Mouse (Mus musculus) CH12.LX (cell line): Measurements from ENCODE around the gene Ajuba. TPM values are rescaled to one million over a fixed set of nuclear protein-coding genes. Genes with fewer than 3 reads are reported as not detected.

Experiments
- DNase-seq: peaks from one replicate; pipeline ENCODE4 v3.0.0-alpha.2; 2013; ENCODE audit errors: extremely low read depth
- H3K27ac ChIP-seq: 2 replicates; pipeline ENCODE4 v1.5.1; 2012; ENCODE audit warnings: low read depth, mild to moderate bottlenecking, control low read depth, moderate library complexity; ENCODE audit not compliant: insufficient read depth
- H3K27me3 ChIP-seq: replicated peaks from 2 replicates; pipeline ENCODE3; 2012; ENCODE audit warnings: inconsistent platforms
- H3K36me3 ChIP-seq, 2 experiments: replicated peaks in 1 of 2; 2 replicates each; pipeline versions ENCODE3 to v1.6.1; 2012; ENCODE audit warnings: inconsistent platforms in 1 of 2, low read length in 1 of 2, mild to moderate bottlenecking in 1 of 2, mixed read lengths in 1 of 2, moderate library complexity in 1 of 2; ENCODE audit not compliant: control insufficient read depth in 1 of 2, insufficient read depth in 1 of 2
- H3K4me1 ChIP-seq, 2 experiments: 2 replicates each; pipeline ENCODE4 v1.6.1; 2012; ENCODE audit warnings: inconsistent platforms in 1 of 2, moderate library complexity in 1 of 2; ENCODE audit not compliant: insufficient read depth in 2 of 2, control insufficient read depth in 1 of 2
- H3K4me2 ChIP-seq: 2 replicates; pipeline ENCODE4 v1.6.1; 2012; ENCODE audit warnings: low read depth, mild to moderate bottlenecking, control low read depth; ENCODE audit not compliant: poor library complexity, insufficient read depth, severe bottlenecking
- H3K4me3 ChIP-seq, 3 experiments: fragments of 150-350 bp in 1 of 3; sonication (generic) in 1 of 3; replicated peaks in 1 of 3; 2 replicates each; pipeline versions ENCODE3 to v1.5.1; 2011 to 2012; ENCODE audit warnings: low read depth in 2 of 3, low read length in 2 of 3, mild to moderate bottlenecking in 2 of 3, moderate library complexity in 2 of 3, control low read depth in 1 of 3, improper control_type of control experiment in 1 of 3, inconsistent platforms in 1 of 3, mixed read lengths in 1 of 3; ENCODE audit not compliant: poor library complexity in 1 of 3
- H3K79me2 ChIP-seq: replicated peaks from 2 replicates; pipeline ENCODE4 v1.6.1; 2012; ENCODE audit warnings: mild to moderate bottlenecking, moderate library complexity; ENCODE audit not compliant: control insufficient read depth, poor library complexity, insufficient read depth, severe bottlenecking; ENCODE audit errors: extremely low read depth
- H3K9ac ChIP-seq: 2 replicates; pipeline ENCODE4 v1.6.1; 2012; ENCODE audit warnings: low read depth, mild to moderate bottlenecking, control low read depth, moderate library complexity; ENCODE audit not compliant: insufficient read depth
- H3K9me3 ChIP-seq: replicated peaks from 2 replicates; pipeline ENCODE3; 2012; ENCODE audit warnings: low read length, inconsistent platforms, mixed read lengths
- BHLHE40 ChIP-seq: IDR thresholded peaks from 2 replicates; pipeline ENCODE4 v1.6.1; 2011; ENCODE audit warnings: mild to moderate bottlenecking, low read depth, low read length, improper control_type of control experiment
- CHD2 ChIP-seq: IDR thresholded peaks from 2 replicates; pipeline ENCODE4 v1.6.1; 2011; ENCODE audit warnings: low read length, improper control_type of control experiment
- CTCF ChIP-seq, 2 experiments: IDR thresholded peaks in 1 of 2; conservative IDR thresholded peaks in 1 of 2; 2 replicates each; pipeline ENCODE4 v1.5.1; 2011 to 2012; ENCODE audit warnings: low read depth in 2 of 2, low read length in 2 of 2, improper control_type of control experiment in 1 of 2, inconsistent platforms in 1 of 2, mild to moderate bottlenecking in 1 of 2, moderate library complexity in 1 of 2
- ELF1 ChIP-seq: IDR thresholded peaks from 2 replicates; pipeline ENCODE4 v1.6.1; 2014; ENCODE audit warnings: low read depth, mild to moderate bottlenecking, inconsistent platforms, low read length, improper control_type of control experiment
- ETS1 ChIP-seq: conservative IDR thresholded peaks from 2 replicates; pipeline ENCODE4 v1.6.1; 2012; ENCODE audit warnings: low read depth, mild to moderate bottlenecking, inconsistent platforms, low read length, improper control_type of control experiment, moderate library complexity
- HCFC1 ChIP-seq: IDR thresholded peaks from 2 replicates; pipeline ENCODE4 v1.6.1; 2012; ENCODE audit warnings: low read depth, mild to moderate bottlenecking, inconsistent platforms, low read length, improper control_type of control experiment
- IRF4 ChIP-seq: IDR thresholded peaks from 2 replicates; pipeline ENCODE4 v1.6.1; 2014; ENCODE audit warnings: low read depth, mild to moderate bottlenecking, inconsistent platforms, low read length, improper control_type of control experiment
- JUN ChIP-seq: IDR thresholded peaks from 2 replicates; pipeline ENCODE4 v1.6.1; 2011; ENCODE audit warnings: low read depth, mild to moderate bottlenecking, low read length, improper control_type of control experiment, moderate library complexity; ENCODE audit not compliant: insufficient read depth
- JUND ChIP-seq: conservative IDR thresholded peaks from 2 replicates; pipeline ENCODE4 v1.6.1; 2011; ENCODE audit warnings: low read depth, low read length, improper control_type of control experiment
- KAT2A ChIP-seq: IDR thresholded peaks from 2 replicates; pipeline ENCODE4 v1.6.1; 2012; ENCODE audit warnings: low read length, improper control_type of control experiment, inconsistent platforms; ENCODE audit not compliant: insufficient replicate concordance
- MAFK ChIP-seq: IDR thresholded peaks from 2 replicates; pipeline ENCODE4 v1.6.1; 2011; ENCODE audit warnings: low read length, improper control_type of control experiment; ENCODE audit not compliant: insufficient replicate concordance
- MAX ChIP-seq: IDR thresholded peaks from 2 replicates; pipeline ENCODE4 v1.6.1; 2011; ENCODE audit warnings: low read length, improper control_type of control experiment
- MAZ ChIP-seq: IDR thresholded peaks from 2 replicates; pipeline ENCODE4 v1.6.1; 2012; ENCODE audit warnings: low read depth, mild to moderate bottlenecking, inconsistent platforms, low read length, improper control_type of control experiment, moderate library complexity
- MEF2A ChIP-seq: IDR thresholded peaks from 2 replicates; pipeline ENCODE4 v1.6.1; 2014; ENCODE audit warnings: low read depth, mild to moderate bottlenecking, inconsistent platforms, low read length, improper control_type of control experiment, borderline replicate concordance
- MXI1 ChIP-seq: IDR thresholded peaks from 2 replicates; pipeline ENCODE4 v1.6.1; 2011; ENCODE audit warnings: mild to moderate bottlenecking, low read depth, low read length, improper control_type of control experiment
- NRF1 ChIP-seq: IDR thresholded peaks from 2 replicates; pipeline ENCODE4 v1.6.1; 2014; ENCODE audit warnings: low read depth, mild to moderate bottlenecking, inconsistent platforms, low read length, improper control_type of control experiment, moderate library complexity
- PAX5 ChIP-seq: IDR thresholded peaks from 2 replicates; pipeline ENCODE4 v1.6.1; 2012; ENCODE audit warnings: low read length, inconsistent platforms, mixed read lengths
- POLR2A ChIP-seq: IDR thresholded peaks from 2 replicates; pipeline ENCODE4 v1.6.1; 2011; ENCODE audit warnings: low read depth, mild to moderate bottlenecking, improper control_type of control experiment, low read length
- RCOR1 ChIP-seq: conservative IDR thresholded peaks from 2 replicates; pipeline ENCODE4 v1.6.1; 2012; ENCODE audit warnings: low read depth, mild to moderate bottlenecking, inconsistent platforms, low read length, improper control_type of control experiment
- SIN3A ChIP-seq: IDR thresholded peaks from 2 replicates; pipeline ENCODE4 v1.6.1; 2012; ENCODE audit warnings: low read length, improper control_type of control experiment, inconsistent platforms
- SMC3 ChIP-seq: IDR thresholded peaks from 2 replicates; pipeline ENCODE4 v1.6.1; 2011; ENCODE audit warnings: low read depth, low read length, improper control_type of control experiment
- TBP ChIP-seq: conservative IDR thresholded peaks from 2 replicates; pipeline ENCODE4 v1.6.1; 2011; ENCODE audit warnings: low read depth, low read length, improper control_type of control experiment
- TCF12 ChIP-seq: IDR thresholded peaks from 2 replicates; pipeline ENCODE4 v1.6.1; 2014; ENCODE audit warnings: low read depth, mild to moderate bottlenecking, inconsistent platforms, low read length, improper control_type of control experiment
- UBTF ChIP-seq: IDR thresholded peaks from 2 replicates; pipeline ENCODE4 v1.6.1; 2012; ENCODE audit warnings: low read depth, mild to moderate bottlenecking, inconsistent platforms, low read length, improper control_type of control experiment, moderate library complexity
- USF1 ChIP-seq: IDR thresholded peaks from 2 replicates; pipeline ENCODE4 v1.6.1; 2014; ENCODE audit warnings: low read depth, mild to moderate bottlenecking, inconsistent platforms, low read length, improper control_type of control experiment
- ZC3H11A ChIP-seq: IDR thresholded peaks from 2 replicates; pipeline ENCODE4 v1.6.1; 2012; ENCODE audit warnings: low read depth, mild to moderate bottlenecking, inconsistent platforms, low read length, improper control_type of control experiment
- ZMIZ1 ChIP-seq: IDR thresholded peaks from 2 replicates; pipeline ENCODE4 v1.6.1; 2012; ENCODE audit warnings: low read depth, mild to moderate bottlenecking, inconsistent platforms, low read length, improper control_type of control experiment
- ZNF384 ChIP-seq: IDR thresholded peaks from 2 replicates; pipeline ENCODE4 v1.6.1; 2012; ENCODE audit warnings: low read depth, low read length, improper control_type of control experiment, inconsistent platforms
- dilution Hi-C: fragments of 300-500 bp; cut with MboI; formaldehyde crosslinking; loops from 2 replicates; pipeline ENCODE4 v1.14.3; 2020; ENCODE audit warnings: low sequenced_read_pairs; ENCODE audit not compliant: extremely low pct_unique_long_range_greater_than_20kb, extremely low pct_ligation_motif_present
- in situ Hi-C: fragments of 300-500 bp; cut with MboI; formaldehyde crosslinking; loops from 3 replicates; pipeline ENCODE4 v1.14.3; 2019; ENCODE audit warnings: low sequenced_read_pairs, low pct_ligation_motif_present, low pct_unique_long_range_greater_than_20kb, mixed read lengths
- polyA plus RNA-seq: library from polyadenylated mRNA; unstranded; fragments of >175 nt; gene quantifications from 2 replicates; pipeline ENCODE4 v1.2.1, GENCODE M21; 2012; ENCODE audit warnings: low read depth; ENCODE audit not compliant: insufficient read length
- total RNA-seq, 2 experiments: library from RNA; depleted of rRNA; stranded (reverse); fragments of 300-350 nt in 1 of 2; fragments of >200 nt in 1 of 2; gene quantifications; 2 replicates each; pipeline ENCODE4 v1.2.3; 2012 to 2014

Gene Ajuba
- total and polyA plus RNA-seq, 3 experiments, result 0.13 to 0.34 TPM; not detected in 1

DNA sequence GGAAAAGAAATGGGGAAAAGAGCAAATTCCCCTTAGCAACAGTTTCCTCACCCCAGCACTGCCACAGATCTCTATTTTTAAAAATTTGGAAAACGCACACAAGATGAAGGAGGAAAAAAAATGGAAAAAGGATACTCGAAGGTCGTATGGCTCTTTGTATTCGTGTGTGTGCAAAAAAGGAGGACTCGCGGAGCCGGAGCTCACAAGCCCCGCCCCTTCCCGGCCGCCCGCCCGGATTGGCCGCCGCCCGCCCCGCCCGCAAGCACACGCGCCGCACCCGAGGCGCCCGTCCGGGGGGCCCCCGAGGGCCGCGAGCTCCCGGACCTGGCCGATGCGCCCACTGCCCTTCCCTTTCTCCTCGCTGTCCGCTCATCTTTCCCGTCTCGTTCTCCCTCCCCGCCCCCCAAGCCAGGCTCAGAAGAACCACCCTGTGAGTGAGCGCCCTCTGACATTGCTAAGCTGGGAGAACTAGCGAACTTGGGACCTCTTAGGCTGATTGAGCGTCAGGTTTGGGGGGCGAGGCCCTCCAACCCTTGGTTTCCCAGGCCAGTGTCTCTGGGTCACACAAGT, 28.5 kb upstream of the Ajuba start, which contains the start of gene 4931414P19Rik (continued):
- TF ChIP-seq IRF4 (peak; percentile 11; the same call in 1 of the 2 replicates), ZNF384 (peak; percentile 37; the same call in 1 of the 2 replicates), USF1 (no peak), PAX5 (no peak), RCOR1 (no peak), SIN3A (peak; percentile 54), KAT2A (no peak), ETS1 (no peak), UBTF (no peak), MXI1 (no peak), ZC3H11A (no peak), BHLHE40 (peak; percentile 67), SMC3 (no peak), CHD2 (no peak), CTCF (conservative IDR thresholded peaks at IDR 0.05 in 1 of 2, IDR thresholded peaks at IDR 0.05 in 1 of 2; ENCODE audit: low read depth in 2 of 2, low read length in 2 of 2) (no peak; a peak in 1 of 4 replicates), JUND (no peak), POLR2A (peak; percentile 67), ZMIZ1 (0 out of 2 replicates have a peak, but pooled peaks have one; percentile 35), MAFK (no peak), TBP (0 out of 2 replicates have a peak, but pooled peaks have one; percentile 57), HCFC1 (no peak; the same call in 1 of the 2 replicates)

DNA sequence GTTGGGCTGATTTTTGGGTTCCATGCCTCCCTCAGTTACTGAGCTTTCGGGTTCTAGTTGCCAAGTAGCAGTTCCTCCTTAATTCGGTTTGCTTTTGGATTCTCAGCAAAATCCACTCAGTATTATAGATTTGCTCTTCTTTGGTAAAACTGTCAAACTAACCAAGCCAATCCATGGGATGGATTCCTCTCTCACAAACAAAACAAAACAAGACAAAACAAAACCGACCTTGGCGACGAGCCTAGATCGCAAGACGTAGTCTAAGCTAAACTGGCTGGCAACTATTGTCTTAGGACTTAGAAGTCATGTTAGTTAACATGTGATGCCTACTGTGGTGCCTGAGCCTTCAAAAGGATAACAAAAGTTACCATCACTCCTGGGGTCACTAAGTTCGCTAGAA, 26.3 kb upstream of the Ajuba start:
- H3K4me2 ChIP-seq, result peak overlapping the region; percentile 59
- DNase-seq, result no peak
- no peak overlapping the region for H3K27ac ChIP-seq
- H3K4me3 ChIP-seq, result peak overlapping the region; percentile 13 to 58 (median 39)
- no peaks in the 10 kb centered on the region for H3K36me3 ChIP-seq
- no peaks in the 10 kb centered on the region for H3K9me3 ChIP-seq
- peak overlapping the region; percentile 31; the same call in 1 of the 2 replicates for H3K9ac ChIP-seq
- in situ Hi-C loops, result no loop called here
- dilution Hi-C loops, result no loop called here
- TF ChIP-seq MAX (no peak), JUN (no peak), KAT2A (no peak), MXI1 (no peak), POLR2A (no peak), MAZ (no peak), SMC3 (no peak), CHD2 (no peak), ELF1 (no peak), NRF1 (no peak), TCF12 (no peak), MEF2A (no peak)
- no peaks in the 10 kb centered on the region for H3K27me3 ChIP-seq
- H3K4me1 ChIP-seq, result peaks cover 3 to 16% of the 10 kb centered on the region in 2 experiments; a peak in 3 of 4 replicates
- no peaks in the 10 kb centered on the region for H3K79me2 ChIP-seq
